Mouse (Mus musculus) heart, embryonic 10.5 days (tissue): ENCODE results near the gene Sfxn3. TPM values are rescaled to one million over a fixed set of nuclear protein-coding genes. Genes with fewer than 3 reads are reported as not detected.

Experiments
- polyA plus RNA-seq: library from polyadenylated mRNA; unstranded; fragments of >200 nt; fragmentation: Nextera tagmentation; extraction: Ambion mirVana; gene quantifications from 2 replicates; pipeline ENCODE4 v1.2.1, GENCODE M21; 2016

Gene Sfxn3
- polyA plus RNA-seq, 1 experiment from 2014 or later = 11.8 TPM

Other genes starting within 250 kb of the Sfxn3 start
- gene Slf2, start 116.4 kb upstream of the Sfxn3 start, polyA plus RNA-seq = 56.6 and 60.6 TPM in 2 replicates
- 1.3 and 3.4 TPM in 2 replicates for gene Sema4g, start 58.4 kb upstream of the Sfxn3 start, polyA plus RNA-seq
- 24.4 and 27.0 TPM in 2 replicates for gene Twnk, start 41.8 kb upstream of the Sfxn3 start, polyA plus RNA-seq
- 63.8 and 66.3 TPM in 2 replicates for gene Mrpl43, start 41.1 kb upstream of the Sfxn3 start, polyA plus RNA-seq
- 47.5 and 61.4 TPM in 2 replicates for gene Lzts2, start 33.1 kb upstream of the Sfxn3 start, polyA plus RNA-seq
- gene Pdzd7, start 1.8 kb upstream of the Sfxn3 start, polyA plus RNA-seq = 0.34 and 0.55 TPM in 2 replicates
- gene Kazald1, start 27.7 kb downstream of the Sfxn3 start, polyA plus RNA-seq = 3.3 and 6.3 TPM in 2 replicates
- gene Tlx1, start 103.2 kb downstream of the Sfxn3 start, polyA plus RNA-seq = 1.0 and 4.1 TPM in 2 replicates
- gene Lbx1, start 188.3 kb downstream of the Sfxn3 start, polyA plus RNA-seq = 0.20 and 1.0 TPM in 2 replicates